Mouse (Mus musculus): ENCODE results near the gene Obp2b. TPM values are rescaled to one million over a fixed set of nuclear protein-coding genes. Genes with fewer than 3 reads are reported as not detected.
A peak's percentile ranks its signal among the peaks of the same experiment; 100 is the strongest.
"Not testable (repeated sequence)": the region's sequence is repeated elsewhere in the genome, so short reads cannot be mapped to it uniquely, and the experiment has no call there.

The Obp2b gene
- polyA plus RNA-seq (2015; fragmentation: Nextera tagmentation; extraction: Ambion mirVana) = not detected in 2 replicates

GRCm38 (mm10) chr2:25736709-25737108, at the start of gene Obp2b:
Gene Obp2b (plus strand): TSS chr2:25737009.
- WGBS = 93% methylated on average over 3 of the region's 3 CpGs
- H3K36me3 ChIP-seq (replicated peaks); H3K9me3 ChIP-seq; H3K4me1 ChIP-seq; ATAC-seq (replicated peaks); H3K27ac ChIP-seq; H3K4me3 ChIP-seq; H3K9ac ChIP-seq; H3K4me2 ChIP-seq; H3K27me3 ChIP-seq (replicated peaks): not testable (repeated sequence)

- H3K9ac ChIP-seq = no peak overlapping the region
- H3K36me3 ChIP-seq (replicated peaks) = no peaks in the 10 kb centered on the region
- no peaks in the 10 kb centered on the region for H3K9me3 ChIP-seq
- H3K4me1 ChIP-seq = no peaks in the 10 kb centered on the region
- no peaks in the 10 kb centered on the region for H3K27me3 ChIP-seq (replicated peaks)
- no peak for ATAC-seq (replicated peaks)
- H3K27ac ChIP-seq = no peak overlapping the region
- no peak overlapping the region for H3K4me2 ChIP-seq
- no peak overlapping the region for H3K4me3 ChIP-seq
Measured at GRCm38 (mm10) chr2:25694605-25695004, 42.2 kb upstream of the Obp2b start.

DNA sequence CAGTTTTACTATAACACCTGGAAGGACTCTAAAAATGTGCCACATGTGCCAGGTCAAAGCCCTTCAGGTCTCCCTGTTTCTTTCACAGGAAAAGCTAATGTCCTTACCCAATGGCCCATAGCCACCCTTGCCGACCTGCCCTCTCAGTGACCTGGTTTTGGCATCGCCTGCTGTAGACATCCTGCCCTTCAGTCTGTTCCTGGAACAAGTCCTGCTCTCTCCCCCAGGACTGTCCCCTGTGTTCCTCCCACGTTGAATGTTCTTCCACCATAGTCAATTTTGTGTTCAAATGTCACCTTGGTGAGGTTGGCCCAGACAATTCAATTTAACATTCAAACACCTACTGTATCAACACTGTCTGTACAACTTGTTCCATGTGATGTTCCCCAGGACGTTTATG, 39.9 kb upstream of the Obp2b start:
- no peak overlapping the region for H3K9ac ChIP-seq
- no peak overlapping the region for H3K4me3 ChIP-seq
- no peaks in the 10 kb centered on the region for H3K36me3 ChIP-seq (replicated peaks)
- 71% methylated on average over 4 of the region's 4 CpGs for WGBS
- no peak overlapping the region for H3K27ac ChIP-seq
- H3K9me3 ChIP-seq = no peaks in the 10 kb centered on the region
- H3K4me1 ChIP-seq = no peaks in the 10 kb centered on the region
- H3K4me2 ChIP-seq = no peak overlapping the region
- H3K27me3 ChIP-seq (replicated peaks) = no peaks in the 10 kb centered on the region
- no peak for ATAC-seq (replicated peaks)

GRCm38 (mm10) chr2:25698696-25699095, 38.1 kb upstream of the Obp2b start:
- Histone ChIP-seq H3K4me1 (no peaks in the 10 kb centered on the region), H3K4me3 (no peak overlapping the region), H3K27me3 (replicated peaks) (no peaks in the 10 kb centered on the region), H3K9ac (no peak overlapping the region), H3K4me2 (no peak overlapping the region), H3K27ac (no peak overlapping the region), H3K36me3 (replicated peaks) (no peaks in the 10 kb centered on the region), H3K9me3 (no peaks in the 10 kb centered on the region)
- no peak for ATAC-seq (replicated peaks)
- 87% methylated on average over 2 of the region's 2 CpGs for whole genome bisulfite sequencing

DNA sequence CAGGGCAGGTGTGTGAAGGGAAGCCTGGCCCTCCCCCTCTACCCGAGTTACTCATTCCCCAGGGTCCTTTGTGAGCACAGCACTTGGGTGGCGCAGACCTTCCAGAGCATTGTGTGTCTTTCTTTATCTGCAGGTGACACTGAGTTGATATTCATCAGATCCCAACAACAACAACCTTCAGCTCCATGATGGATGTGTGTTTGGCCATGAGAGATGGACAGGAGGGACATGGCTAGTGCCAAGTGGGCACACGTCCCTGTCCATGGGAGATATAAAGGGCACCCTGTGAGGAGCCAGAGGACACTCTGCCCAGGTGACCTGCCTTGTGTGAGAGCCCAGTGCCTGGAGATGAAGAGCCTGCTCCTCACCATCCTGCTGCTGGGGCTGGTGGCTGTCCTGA, 37.1 kb upstream of the Obp2b start, which contains the start of gene Obp2a:
Gene Obp2a, plus strand, starts transcription at position 301 of the 400 bp plus-strand sequence.
- not testable (repeated sequence) for H3K4me2 ChIP-seq; H3K27ac ChIP-seq; H3K36me3 ChIP-seq (replicated peaks); H3K9ac ChIP-seq; H3K27me3 ChIP-seq (replicated peaks); H3K4me3 ChIP-seq; H3K4me1 ChIP-seq; ATAC-seq (replicated peaks); H3K9me3 ChIP-seq
- 82% methylated on average over 3 of the region's 3 CpGs for WGBS

DNA sequence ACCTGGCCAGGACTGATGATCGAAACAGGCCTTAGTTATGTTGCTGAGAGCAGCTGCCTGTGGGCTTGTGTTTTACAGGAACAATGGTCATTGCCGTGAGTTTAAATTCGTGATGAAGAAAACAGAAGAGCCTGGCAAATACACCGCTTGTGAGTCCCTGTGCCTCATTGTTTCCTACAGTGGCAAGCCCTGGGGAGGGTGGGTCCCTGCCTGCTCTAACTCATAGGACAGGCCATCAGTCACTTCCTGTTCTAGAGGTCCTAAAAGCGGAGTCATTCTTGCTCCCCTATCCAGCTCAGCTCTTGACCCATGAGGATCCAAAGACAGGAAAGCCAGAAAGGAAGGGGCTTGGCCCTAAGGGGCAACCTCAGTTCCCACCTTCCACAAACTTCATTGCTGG, 35.8 kb upstream of the Obp2b start:
- WGBS = 86% methylated on average over 5 of the region's 5 CpGs
- Histone ChIP-seq H3K9ac (no peak overlapping the region), H3K36me3 (replicated peaks) (no peaks in the 10 kb centered on the region), H3K4me1 (0 out of 2 replicates have a peak, but pooled peaks cover 2% of the 10 kb centered on the region), H3K9me3 (no peaks in the 10 kb centered on the region), H3K27ac (no peak overlapping the region), H3K4me3 (no peak overlapping the region), H3K4me2 (no peak overlapping the region), H3K27me3 (replicated peaks) (no peaks in the 10 kb centered on the region)
- no peak for ATAC-seq (replicated peaks)

GRCm38 (mm10) chr2:25703706-25704105, 33.1 kb upstream of the Obp2b start:
- Histone ChIP-seq H3K4me2 (no peak overlapping the region), H3K9ac (no peak overlapping the region), H3K36me3 (replicated peaks) (no peaks in the 10 kb centered on the region), H3K27ac (no peak overlapping the region), H3K27me3 (replicated peaks) (no peaks in the 10 kb centered on the region), H3K4me3 (no peak overlapping the region), H3K4me1 (peaks cover 14% of the 10 kb centered on the region), H3K9me3 (no peaks in the 10 kb centered on the region)
- no peak for ATAC-seq (replicated peaks)
- 84% methylated on average over 4 of the region's 4 CpGs for WGBS

GRCm38 (mm10) chr2:25706643-25707481, 29.9 kb upstream of the Obp2b start, which contains the start of gene Bmyc:
Gene Bmyc (plus strand): TSS chr2:25706739.
- Histone ChIP-seq H3K27ac (peak within 1 kb of the TSS; percentile 88), H3K9ac (peak within 1 kb of the TSS; percentile 88), H3K4me2 (peak within 1 kb of the TSS; percentile 88), H3K9me3 (no peaks in the 10 kb centered on the region), H3K4me1 (peaks cover 22% of the 10 kb centered on the region), H3K27me3 (replicated peaks) (no peaks in the 10 kb centered on the region), H3K36me3 (replicated peaks) (no peaks in the 10 kb centered on the region), H3K4me3 (peak within 1 kb of the TSS; percentile 61)
- ATAC-seq (replicated peaks) = peak; percentile 97
- under 1% methylated on average over 78 of the region's 78 CpGs for WGBS

DNA sequence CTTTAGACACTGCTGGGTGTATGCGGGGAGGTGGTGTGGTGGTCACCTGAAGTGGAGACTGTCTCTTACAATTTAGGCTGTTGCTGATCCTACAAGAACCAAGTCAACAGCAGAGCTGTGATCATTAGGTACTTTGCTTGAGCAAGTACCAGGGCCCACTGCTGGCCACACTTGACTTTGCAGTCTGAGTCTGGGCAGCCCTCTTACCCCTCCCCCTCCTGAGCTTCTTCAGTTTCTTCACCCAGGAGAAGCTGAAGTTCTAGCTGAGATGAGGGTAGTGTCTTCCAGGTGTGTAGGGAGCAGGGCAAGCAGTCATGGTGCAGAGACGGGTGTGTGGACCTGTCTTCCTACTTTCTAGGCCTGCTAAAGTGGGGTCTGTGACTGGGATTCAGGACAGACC, 28.7 kb upstream of the Obp2b start:
- Histone ChIP-seq H3K4me2 (peak overlapping the region; percentile 49), H3K4me3 (peak overlapping the region; percentile 18), H3K27me3 (replicated peaks) (no peaks in the 10 kb centered on the region), H3K4me1 (peaks cover 22% of the 10 kb centered on the region), H3K36me3 (replicated peaks) (no peaks in the 10 kb centered on the region), H3K9me3 (no peaks in the 10 kb centered on the region), H3K9ac (no peak overlapping the region), H3K27ac (no peak overlapping the region)
- WGBS = 79% methylated on average over 2 of the region's 2 CpGs
- no peak for ATAC-seq (replicated peaks)

- peaks cover 22% of the 10 kb centered on the region for H3K4me1 ChIP-seq
- H3K9me3 ChIP-seq; ATAC-seq (replicated peaks); H3K4me2 ChIP-seq; H3K36me3 ChIP-seq (replicated peaks); H3K9ac ChIP-seq; H3K27me3 ChIP-seq (replicated peaks); H3K4me3 ChIP-seq; H3K27ac ChIP-seq: not testable (repeated sequence)
- WGBS = 92% methylated on average over 1 of the region's 1 CpGs
Measured at GRCm38 (mm10) chr2:25709056-25709455, 27.8 kb upstream of the Obp2b start.

GRCm38 (mm10) chr2:25709791-25710190, 27.0 kb upstream of the Obp2b start:
- not testable (repeated sequence) for H3K9ac ChIP-seq; ATAC-seq (replicated peaks); H3K36me3 ChIP-seq (replicated peaks); H3K27me3 ChIP-seq (replicated peaks); H3K4me3 ChIP-seq; H3K4me2 ChIP-seq; H3K9me3 ChIP-seq; H3K27ac ChIP-seq
- WGBS = 71% methylated on average over 2 of the region's 2 CpGs
- H3K4me1 ChIP-seq = peaks cover 22% of the 10 kb centered on the region

GRCm38 (mm10) chr2:25711641-25712040, 25.2 kb upstream of the Obp2b start:
- not testable (repeated sequence) for H3K27me3 ChIP-seq (replicated peaks); H3K9ac ChIP-seq; H3K36me3 ChIP-seq (replicated peaks); H3K9me3 ChIP-seq; H3K4me3 ChIP-seq; H3K27ac ChIP-seq; H3K4me2 ChIP-seq; ATAC-seq (replicated peaks)
- WGBS = 27% methylated on average over 3 of the region's 3 CpGs
- H3K4me1 ChIP-seq = peaks cover 20% of the 10 kb centered on the region

DNA sequence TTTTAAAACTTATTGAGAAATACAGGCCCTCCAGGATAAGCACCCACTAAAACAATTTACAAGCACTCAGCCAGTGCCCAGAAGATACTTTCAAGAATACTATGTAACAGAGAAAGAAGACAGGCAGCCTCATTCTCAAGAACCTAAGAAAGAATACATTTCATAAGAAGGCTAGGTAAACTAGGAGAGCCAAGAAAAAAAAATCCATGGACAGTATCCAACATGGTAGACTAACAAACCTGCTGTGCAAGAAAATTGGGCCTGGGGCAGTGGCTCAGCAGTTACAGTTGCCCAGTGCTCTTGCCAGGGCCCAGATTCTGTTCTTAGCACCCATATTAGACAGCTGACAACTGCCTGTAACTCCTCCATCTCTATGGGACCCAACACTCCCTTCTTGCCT, 19.6 kb upstream of the Obp2b start:
- H3K9ac ChIP-seq = no peak overlapping the region
- no peak for ATAC-seq (replicated peaks)
- H3K36me3 ChIP-seq (replicated peaks) = no peaks in the 10 kb centered on the region

More for the DNA sequence above, 19.6 kb upstream of the Obp2b start:
- H3K9me3 ChIP-seq = no peaks in the 10 kb centered on the region
- H3K4me3 ChIP-seq = no peak overlapping the region
- no peaks in the 10 kb centered on the region for H3K27me3 ChIP-seq (replicated peaks)
- H3K4me2 ChIP-seq = no peak overlapping the region
- no peaks in the 10 kb centered on the region for H3K4me1 ChIP-seq
- H3K27ac ChIP-seq = no peak overlapping the region

All from midbrain, embryonic 15.5 days (tissue).